Mouse (Mus musculus): Measurements from ENCODE around the gene Nup188.
A peak's percentile ranks its signal among the peaks of the same experiment; 100 is the strongest.

Nup188 gene

DNA sequence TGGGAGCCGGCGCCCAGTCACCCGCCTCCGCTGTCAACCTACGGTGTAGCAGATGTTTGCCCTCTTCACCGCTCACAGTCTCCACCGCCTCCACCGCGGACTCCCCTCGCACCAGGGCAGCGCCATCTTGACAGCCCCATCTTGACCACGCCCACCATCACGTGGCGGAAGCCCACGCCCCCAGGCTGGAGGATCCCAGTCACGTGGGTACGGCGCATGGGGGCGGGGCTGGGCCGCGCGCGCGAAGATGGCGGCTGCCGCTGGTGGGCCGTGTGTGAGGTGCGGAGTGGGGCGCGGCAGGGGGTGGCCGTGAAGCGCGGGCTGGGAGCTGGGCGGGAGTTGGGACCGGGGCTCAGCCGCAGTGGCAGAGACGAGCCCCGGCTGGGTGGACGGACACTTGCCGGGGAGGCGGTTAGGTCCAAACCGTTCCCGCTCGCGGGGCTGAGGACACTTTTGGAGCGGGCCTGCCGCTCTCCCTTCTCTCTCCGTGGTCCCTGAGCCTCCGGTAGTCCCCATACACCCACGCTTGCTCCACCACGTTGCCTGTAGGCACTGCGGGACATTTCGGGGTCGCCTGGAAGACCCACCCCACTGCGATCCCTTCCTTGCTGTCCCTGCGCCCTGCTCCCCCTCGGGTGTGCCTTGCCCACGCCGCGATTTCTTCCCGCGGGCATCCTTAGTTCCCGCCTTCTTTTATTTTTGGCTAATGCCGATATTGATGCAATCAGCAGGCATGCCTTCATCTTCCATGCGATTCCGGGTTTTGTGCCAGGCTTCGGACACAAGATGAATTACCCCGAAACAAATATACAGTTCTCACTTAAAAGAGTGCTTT lies at the start of gene Nup188, which contains the start of gene Dolk:
Nup188 (plus strand) TSS at position 206 of the 835 bp plus-strand sequence.
Dolk (minus strand) TSS at position 143 of the 835 bp plus-strand sequence.
- DNase-seq (ENCODE audit: low spot score) = peak; percentile 95

DNA sequence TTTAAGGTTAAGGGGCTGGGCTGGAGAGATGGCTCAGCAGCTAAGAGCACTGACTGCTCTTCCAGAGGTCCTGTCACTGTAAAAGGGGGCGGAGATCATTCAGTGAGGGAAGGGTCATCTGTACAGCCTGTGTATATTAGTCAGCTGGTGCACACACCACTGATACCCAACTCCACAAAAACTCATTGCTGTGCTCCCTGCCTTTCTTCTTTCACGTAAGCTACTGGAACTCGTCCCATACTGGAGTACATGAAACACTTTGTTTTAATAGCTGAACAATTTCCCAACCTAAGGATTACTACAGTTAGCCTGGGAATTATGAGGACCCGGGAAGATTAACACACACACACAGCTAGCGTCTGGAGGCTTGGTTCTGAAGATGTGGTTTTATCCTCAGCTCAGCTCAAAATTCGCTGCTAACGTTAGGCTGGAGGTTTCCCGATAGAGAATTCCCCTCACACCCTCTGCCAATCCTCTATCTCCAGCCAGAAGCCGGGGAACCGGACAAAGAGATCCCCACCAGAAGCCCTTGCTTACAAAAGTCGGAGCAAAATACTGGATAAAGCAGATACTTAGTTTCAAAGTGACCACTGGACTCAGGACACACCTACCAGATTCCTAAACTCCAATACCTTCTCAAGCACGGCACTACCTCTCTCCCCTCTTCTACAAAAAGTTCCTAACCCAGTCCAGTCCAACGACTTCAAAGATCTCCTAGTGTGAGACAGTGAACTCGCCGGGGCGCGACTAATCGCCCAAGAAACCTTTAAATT lies 49.6 kb upstream of the Nup188 start:
- no peak for DNase-seq (ENCODE audit: low spot score)

DNA sequence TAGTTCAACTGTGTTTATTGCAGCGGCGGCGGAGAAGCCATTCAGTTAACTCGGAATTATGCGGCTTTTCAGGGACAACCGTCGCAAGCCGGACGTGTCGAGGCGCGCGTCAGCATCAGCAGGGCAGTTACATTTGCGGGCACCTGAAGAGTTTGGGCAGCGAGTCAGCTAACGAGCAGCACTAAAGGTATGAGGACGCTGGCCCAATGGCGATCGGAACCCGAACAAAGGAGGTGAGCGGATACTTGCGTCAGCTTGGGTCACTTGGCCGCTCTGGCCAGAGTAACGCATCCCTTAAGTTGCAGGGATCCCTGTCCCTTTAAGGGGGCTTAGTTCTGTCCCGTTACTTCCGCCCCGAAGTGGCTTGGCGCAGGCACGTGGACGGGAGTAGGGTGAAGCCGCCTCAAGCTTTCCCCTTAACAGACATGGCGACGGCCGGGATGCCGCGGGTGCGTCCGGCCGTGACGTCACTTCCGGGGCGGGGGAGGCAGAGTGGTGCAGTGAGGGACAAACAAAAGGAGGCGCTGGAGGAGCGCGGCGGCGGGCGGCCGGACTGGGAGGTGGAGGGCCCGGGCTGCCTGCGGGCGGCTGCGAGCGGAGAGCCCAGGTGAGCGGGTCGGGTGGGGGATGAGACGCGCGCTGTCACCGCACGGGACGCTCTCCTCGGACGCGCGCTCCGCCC lies 48.9 kb upstream of the Nup188 start, which contains the start of gene Lrrc8a:
Lrrc8a (plus strand) TSS at position 517 of the 682 bp plus-strand sequence.
- peak; percentile 100 for DNase-seq (ENCODE audit: low spot score)

DNA sequence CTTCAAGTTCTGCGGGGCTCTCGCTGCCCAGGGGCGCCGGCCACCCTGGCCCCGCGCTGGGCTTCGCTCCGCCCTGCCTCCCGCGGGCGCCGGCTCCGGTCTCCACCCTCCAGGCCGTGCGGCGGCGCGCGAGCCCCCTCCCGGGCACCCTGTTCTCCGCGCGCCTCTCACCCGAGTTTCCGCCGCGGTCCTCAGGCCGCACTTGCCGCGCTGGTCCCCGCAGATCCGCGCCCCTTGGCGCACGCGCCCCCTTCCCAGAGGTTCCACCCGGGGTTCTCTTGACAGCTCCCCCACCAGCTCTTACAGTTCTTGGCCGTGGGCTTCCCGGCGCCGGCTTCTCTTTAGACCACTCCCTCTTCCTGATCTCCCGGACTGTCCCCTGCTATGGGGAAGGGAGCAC lies 48.3 kb upstream of the Nup188 start:
- peak; percentile 71 for DNase-seq (ENCODE audit: low spot score)

DNA sequence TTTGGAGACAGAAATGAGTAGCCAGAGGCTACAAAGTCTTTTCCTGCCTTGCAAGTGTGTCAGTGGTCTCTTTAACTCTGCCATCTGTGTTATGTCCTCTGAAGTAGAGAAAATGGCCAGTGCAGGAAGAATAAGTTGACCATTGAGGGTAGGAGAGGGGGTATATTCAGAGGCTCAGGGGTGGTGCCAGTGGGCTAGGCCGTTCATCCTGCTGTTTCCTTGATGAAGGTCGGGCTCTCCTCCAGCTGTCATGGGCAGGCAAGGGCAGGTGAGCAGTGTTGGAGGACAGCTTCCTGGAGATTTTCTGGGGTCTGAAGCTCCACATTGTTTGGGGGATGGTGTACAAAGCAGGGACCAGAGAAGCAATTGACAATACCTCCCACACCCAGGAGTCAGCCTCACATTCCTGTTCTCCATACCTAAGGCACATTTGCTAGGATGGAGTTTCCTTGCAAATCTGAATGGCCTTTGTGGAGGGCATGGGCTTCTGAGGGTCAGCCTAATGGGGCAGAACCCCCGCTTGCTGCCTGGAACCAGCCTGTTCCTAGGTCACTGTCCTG lies 47.2 kb upstream of the Nup188 start:
- DNase-seq (ENCODE audit: low spot score) = no peak

DNA sequence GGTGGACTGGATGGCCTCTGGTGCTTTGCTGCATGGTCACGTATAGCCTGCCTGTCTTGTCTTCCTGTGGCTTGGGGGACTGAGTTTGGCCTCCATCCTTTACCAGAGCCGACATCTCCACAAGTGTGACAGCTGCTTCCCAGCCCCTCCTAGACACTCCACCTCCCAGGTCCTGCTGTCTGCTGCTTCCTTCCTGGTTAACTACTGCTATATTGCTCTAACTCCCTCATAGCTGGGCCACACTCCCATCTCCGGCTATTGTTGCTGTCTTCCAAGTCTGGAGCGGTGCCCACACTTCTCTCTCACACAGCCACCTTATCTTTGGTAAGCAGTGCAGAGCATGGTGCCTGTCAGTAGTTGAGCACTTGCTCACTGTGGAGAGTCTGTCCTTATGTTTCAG lies 46.4 kb upstream of the Nup188 start:
- DNase-seq (ENCODE audit: low spot score) = peak; percentile 77

DNA sequence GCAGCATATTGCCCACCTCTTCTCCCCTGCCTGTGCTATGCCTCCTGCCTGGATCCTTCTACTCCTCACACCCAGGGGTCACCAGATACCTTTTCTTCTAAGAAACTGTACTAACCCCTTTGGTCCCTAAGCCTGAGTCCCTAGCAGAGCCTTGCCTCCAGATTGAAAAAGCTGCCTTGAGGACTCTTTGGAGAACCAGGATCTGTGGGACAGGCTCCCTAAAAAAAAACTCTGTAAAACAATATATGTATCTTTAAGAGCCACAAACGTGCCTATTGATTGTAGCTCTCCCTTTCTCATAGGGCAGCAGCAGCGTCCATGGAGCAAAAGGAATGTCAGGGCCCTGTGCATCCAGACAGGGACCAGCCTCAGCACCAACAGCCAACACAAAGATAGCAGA lies 45.9 kb upstream of the Nup188 start, which contains the start of gene Gm28035:
Gm28035 (plus strand) TSS at position 301 of the 400 bp plus-strand sequence.
- DNase-seq (ENCODE audit: low spot score) = no peak

DNA sequence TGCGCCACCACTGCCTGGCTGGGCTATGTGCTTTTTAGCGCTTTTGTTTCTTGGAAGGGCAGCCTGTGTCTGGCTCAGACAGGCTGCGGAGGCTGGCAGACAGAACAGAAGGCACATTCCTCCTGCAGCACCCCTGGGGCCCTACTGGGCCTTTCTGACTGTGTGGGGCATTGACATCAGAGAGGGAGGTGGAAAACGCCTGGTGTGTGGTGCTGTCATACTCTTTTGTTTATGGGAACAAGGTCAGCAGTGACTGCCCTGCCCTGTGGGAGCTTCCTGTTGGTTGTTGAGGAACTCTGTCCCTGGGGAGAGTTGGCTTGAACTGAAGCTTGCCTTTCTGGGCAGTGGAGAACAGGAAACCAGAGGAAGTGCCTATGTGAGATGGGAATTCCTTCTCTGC lies 43.7 kb upstream of the Nup188 start:
- peak; percentile 91 for DNase-seq (ENCODE audit: low spot score)

DNA sequence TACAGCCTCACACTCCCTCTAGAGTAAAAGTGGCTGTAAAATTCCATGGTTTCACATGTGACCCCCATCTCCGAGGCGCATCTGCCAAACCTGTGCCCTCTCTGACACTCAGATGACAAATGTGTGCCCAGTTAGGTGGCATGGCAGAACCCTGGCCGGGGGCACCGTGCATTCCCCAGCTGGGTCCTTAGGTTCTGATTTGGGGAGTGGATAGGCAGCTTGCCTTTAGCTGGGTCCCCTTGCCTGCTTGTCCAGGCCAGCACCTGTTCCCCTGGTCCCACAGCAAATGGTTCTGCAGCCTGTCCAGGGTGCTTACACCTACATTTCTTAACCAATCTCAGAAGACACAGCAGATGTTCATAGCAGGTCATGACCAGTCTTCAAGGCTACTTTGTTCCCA lies 42.8 kb upstream of the Nup188 start:
- DNase-seq (ENCODE audit: low spot score) = no peak

DNA sequence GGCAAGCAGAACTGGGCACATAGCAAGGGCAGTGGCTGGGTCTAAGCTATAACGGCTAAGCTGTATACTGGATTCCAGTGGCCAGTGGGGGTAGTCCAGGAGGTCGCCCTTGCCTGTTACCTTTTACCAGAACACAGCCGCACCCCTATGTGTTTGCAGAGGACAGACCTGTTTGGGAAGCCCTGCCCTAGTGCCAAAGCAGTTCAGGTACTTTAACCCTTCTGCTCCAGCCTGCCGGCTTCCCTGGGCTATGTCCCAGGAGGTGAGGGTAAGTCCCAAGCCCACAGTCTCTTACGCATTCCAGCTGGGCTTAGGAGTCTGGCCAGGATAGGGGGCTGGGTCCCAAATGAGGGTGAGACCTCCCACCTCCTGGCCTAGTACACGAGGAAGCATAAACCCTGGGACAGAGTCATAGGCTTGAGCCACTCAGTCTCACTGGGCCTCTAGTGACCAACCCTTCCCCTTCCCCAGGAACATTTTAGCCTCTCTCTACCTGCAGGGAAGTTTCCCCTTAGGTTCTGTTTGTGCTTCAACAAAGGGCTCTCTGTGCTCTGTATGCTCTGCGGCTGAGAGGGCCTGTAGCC lies 41.5 kb upstream of the Nup188 start:
- DNase-seq (ENCODE audit: low spot score) = no peak

DNA sequence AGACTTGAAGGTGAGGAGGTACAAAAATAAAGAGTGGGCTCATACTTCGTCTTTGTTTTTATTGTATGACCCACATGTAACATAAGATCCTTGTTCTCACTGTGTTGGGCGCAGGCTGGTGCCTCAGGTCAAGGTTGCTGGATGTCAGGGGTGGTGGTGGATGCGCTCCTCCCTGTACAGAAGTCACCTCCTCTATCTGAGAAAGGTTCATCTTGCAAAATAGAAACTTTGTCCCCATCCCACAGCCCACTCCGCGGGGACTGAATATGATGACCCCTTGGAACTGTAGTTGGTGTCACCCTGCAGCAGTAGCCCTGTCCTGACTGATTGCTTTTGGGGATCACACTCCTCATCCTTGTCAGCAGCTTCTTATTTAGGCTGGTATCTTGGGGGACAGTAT lies 39.2 kb upstream of the Nup188 start:
- DNase-seq (ENCODE audit: low spot score) = no peak

DNA sequence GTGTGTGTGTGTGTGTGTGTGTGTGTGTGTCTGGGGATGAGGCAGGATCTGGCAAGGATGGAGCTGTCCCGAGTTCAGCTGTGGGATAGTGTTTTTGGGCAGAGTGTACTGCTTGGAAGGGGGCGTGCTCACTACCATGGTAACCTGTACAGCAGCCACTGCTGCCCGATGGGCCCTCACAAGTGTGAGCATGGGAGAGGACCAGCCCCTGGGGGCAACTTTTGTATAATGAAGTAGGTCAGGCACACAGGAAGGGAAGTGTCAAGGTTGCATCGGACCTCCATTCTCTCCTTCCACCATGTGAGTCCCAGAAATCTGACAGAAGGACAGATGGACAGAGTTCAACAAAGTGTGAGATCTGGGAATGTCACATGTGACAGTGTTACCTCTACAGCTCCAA lies 38.5 kb upstream of the Nup188 start:
- DNase-seq (ENCODE audit: low spot score) = no peak

DNA sequence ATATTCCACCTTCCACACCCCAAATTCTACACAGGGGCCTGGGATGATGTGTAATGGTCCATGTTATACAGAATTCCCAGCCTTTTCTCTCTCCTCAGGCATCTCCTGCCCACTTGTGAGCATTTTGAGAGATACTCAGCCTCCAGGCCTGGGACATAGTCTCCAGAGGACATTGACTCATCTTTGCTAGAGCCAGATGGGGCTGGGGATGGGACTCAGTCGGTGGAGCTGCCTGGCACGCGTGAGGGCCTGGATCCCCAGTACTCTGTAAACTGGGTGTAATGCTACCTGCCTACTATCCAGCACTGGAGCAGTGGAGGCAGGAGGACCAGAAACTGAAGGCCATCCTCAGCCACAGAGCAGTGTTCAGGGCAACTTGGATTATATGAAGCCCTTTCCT lies 37.0 kb upstream of the Nup188 start:
- DNase-seq (ENCODE audit: low spot score) = no peak

DNA sequence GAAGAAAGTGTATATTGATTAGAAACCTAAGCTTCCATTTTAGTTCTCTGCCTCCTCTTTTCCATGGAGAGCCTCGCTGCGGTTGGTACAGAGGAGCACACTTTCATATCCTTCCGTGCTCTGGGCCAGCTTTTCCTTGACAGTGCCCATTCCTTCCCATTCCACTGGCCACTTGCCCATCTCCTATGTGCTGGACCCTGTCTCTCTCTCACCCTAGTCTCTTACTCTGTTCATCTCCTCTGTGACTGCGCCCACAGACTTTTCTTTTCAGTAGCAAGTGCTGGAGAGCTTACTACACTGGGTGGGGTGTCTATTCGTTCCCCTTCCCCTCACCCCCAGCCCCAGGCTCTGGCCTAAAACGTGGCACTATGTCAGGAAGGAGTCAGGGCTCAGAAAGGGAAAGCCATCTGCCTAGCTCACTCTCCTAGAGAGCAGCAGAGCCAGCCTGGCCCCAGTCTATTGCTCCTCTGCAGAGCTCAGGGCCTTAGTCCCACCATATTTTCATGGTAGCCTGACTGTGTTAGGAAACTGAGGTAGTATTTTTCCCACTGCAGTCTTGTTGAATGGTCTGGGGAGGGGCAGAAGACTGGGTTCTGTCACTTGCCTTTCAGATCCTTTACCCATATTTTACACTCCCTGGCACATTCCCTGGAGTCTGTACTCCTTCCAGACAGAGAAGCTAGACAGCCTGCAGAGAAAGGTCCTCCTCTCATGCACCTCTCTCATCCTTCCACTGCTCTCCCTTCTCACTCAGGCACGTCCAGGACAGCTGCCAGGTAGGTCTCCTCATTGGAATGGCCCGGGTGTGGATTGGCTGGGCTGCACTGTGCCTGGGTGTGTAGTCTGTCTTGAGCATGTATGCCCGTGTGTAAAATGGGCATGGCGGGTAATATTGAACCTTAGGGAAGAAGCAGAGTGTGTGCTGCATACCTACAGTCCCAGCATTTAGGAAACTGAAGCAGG lies 35.8 kb upstream of the Nup188 start:
- no peak for DNase-seq (ENCODE audit: low spot score)

DNA sequence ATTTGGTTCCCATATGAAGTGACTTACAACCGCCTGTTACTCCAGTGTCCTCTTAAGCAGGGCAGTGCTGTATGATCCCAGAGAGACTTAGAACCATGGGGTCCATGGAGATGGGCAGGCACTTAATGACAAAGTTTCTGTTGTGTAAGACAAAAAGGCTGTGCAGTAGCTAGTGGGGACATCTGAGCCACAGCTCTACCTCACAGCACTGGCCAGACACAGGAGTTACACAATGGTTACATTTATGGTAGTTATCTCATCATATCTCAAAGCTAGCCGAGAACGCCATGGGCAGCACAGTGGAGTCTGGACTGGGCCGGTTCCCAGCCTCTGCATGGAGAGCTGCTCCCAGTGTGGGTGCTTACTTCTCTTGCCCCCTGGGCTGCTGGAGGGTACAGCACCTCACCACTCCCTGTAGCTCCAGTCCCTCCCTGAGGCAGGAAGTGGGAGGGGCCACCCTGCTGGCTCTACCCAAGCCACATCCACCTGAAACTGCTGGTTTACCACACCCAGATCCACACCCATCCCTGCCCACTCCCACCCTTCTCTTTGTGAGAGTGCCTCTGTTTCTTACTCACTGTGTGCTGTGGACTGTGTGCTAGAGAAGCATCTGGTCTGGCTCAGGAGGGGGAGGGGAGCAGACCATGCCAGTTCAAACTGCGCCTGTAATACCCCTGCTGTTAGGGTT lies 34.6 kb upstream of the Nup188 start:
- peak; percentile 74 for DNase-seq (ENCODE audit: low spot score)

DNA sequence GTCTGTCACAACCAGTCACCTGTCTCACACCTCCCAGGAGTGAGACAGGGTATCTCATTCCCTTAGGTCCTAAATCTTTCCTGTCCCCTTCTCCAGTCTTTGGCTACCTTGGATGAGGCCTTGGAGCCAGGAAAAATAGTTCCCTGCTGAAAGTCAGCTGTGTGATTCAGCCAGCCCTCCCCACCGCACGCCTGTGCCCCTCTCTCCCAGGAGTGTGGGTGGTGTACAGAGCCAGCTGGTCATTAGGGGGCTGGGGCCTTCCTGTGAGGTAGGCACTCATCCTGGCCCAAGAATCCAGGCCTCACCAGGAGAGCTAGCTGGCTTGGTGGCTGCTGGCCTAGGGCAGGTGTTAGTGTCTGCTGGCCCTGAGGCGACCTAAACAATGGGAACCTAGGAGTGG lies 33.7 kb upstream of the Nup188 start:
- DNase-seq (ENCODE audit: low spot score) = no peak

DNA sequence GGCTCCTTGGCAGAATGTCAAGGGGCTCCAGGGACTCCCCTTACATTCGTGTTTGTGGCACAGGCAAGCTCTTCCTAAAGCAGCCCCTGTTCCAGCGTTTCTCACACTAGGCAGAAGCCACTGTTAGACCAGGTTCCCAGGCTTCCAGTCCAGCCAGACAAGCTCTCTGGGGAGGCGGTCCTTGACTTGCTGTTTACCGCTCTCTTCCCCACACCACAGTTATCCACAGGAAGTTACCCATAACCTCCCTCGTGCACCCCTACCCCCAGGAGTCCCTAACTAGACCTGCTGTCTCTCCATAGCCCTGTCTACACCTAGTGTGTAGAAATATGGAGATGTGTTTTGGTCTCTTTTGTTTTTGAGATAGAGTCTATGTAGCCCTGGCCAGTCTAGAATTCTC lies 32.4 kb upstream of the Nup188 start:
- DNase-seq (ENCODE audit: low spot score) = no peak

DNA sequence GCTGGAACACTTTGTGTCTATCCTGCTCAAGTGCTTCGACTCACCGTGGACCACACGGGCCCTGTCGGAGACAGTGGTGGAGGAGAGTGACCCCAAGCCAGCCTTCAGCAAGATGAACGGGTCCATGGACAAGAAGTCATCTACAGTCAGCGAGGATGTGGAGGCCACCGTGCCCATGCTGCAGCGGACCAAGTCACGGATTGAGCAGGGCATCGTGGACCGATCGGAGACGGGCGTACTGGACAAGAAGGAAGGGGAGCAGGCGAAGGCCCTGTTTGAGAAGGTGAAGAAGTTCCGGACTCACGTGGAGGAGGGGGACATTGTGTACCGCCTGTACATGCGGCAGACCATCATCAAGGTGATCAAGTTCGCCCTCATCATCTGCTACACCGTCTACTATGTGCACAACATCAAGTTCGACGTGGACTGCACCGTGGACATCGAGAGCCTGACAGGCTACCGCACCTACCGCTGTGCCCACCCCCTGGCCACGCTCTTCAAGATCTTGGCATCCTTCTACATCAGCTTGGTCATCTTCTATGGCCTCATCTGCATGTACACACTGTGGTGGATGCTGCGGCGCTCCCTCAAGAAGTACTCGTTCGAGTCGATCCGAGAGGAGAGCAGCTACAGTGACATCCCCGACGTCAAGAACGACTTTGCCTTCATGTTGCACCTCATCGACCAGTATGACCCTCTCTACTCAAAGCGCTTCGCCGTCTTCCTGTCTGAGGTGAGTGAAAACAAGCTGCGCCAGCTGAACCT lies 30.4 kb upstream of the Nup188 start:
- DNase-seq (ENCODE audit: low spot score) = no peak
